Mouse (Mus musculus): ENCODE results near the gene Mettl25. TPM values are rescaled to one million over a fixed set of nuclear protein-coding genes. Genes with fewer than 3 reads are reported as not detected.

The Mettl25 gene
- total RNA-seq, 2 experiments from 2014 or later = 7.8 to 9.2 TPM

GRCm38 (mm10) chr10:105753831-105754605, 87.2 kb downstream of the Mettl25 start:
- no peak for DNase-seq (ENCODE audit: low spot score in 2 of 2)

- no peak for DNase-seq (ENCODE audit: low spot score in 2 of 2)
Observed at GRCm38 (mm10) chr10:105746019-105746418, 95.2 kb downstream of the Mettl25 start.

DNA sequence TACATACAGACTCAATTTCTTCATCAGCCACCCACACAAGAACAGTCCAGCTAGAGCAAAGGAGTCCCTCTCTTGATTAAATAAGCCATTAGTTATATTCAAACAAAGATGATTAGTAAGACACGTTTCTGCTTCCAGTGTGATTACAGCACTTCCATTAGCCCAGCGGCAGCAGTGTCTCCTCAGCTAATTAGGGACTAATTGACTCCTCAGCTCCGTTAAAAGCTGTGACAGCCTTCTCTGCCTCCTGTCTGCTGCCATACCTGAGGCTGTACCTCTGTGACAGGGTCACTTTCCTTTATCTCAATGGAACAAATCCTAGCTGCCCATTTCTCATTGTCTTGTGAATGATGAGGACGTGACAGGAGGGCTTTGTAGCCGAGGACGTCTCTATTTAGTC, 99.4 kb downstream of the Mettl25 start:
- no peak for DNase-seq (ENCODE audit: low spot score in 2 of 2)

DNA sequence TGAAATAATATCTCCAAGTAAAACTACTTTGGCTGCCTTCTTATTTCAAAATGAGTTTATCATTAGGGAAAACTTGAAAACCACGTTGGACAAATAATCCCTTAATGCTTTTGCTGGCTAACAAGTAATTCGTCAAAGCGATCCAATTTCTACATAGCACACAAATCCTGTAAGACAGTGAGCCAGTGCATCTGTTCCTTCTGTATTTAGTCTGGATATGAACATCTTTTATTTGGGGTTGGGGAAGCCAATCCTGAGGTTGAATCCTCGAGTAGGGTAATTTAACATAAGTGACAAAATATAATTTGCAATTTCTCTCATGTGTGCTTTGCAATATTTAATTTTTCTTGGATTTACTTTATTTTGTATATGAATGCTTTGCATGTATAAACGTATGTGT, 102.2 kb downstream of the Mettl25 start:
- DNase-seq (ENCODE audit: low spot score in 2 of 2) = no peak

- DNase-seq (ENCODE audit: low spot score in 2 of 2) = no peak
Observed at GRCm38 (mm10) chr10:105727798-105728197, 113.4 kb downstream of the Mettl25 start.

DNA sequence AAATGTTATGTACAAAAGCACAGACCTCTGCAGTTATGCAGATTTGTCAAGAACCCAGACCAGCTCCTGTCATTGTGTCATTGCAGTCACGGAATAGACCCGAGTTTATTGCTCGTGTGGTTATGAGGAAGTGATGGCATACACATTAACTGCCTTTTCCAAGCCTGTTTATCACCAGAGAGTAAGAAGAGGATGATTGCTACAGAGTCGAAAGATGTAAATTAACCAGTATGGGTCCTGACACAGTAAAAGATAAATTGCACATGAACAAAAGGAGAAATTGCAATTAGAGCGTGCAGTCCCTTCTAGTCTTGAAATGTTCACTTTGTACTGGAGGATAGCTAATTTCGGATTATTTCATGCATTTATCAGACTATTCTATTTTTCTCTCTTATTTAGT, 113.8 kb downstream of the Mettl25 start:
- no peak for DNase-seq (ENCODE audit: low spot score in 2 of 2)

GRCm38 (mm10) chr10:105714844-105715243, 126.3 kb downstream of the Mettl25 start:
- peak in 1 of 2 experiments; percentile 45 for DNase-seq (ENCODE audit: low spot score in 2 of 2)

GRCm38 (mm10) chr10:105714366-105714765, 126.8 kb downstream of the Mettl25 start:
- DNase-seq (ENCODE audit: low spot score in 2 of 2) = no peak

DNA sequence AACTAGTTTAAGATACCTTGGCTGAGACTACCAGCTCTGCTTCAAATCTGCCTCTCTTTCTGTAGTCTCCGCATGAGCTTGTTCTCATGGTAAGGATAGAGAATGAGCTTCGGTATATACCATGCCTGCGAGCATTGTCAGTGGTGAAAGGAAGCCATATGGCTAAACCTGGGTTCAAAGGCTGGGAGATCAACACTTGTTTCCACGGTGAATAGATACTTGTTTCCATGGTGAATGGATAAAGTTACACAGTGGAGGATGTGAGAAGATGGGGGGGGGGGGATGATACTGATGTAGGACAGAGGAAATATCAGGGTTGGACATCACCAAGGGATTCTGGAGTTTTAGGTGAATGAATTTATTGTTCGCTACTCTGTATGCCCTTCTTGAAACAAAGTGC, 128.0 kb downstream of the Mettl25 start:
- no peak for DNase-seq (ENCODE audit: low spot score in 2 of 2)

Other genes with a start within 250 kb of the Mettl25 start
- gene Ccdc59, start 313 bp downstream of the Mettl25 start, total RNA-seq (2021) = 10 to 100 TPM; 20.4 to 20.6 TPM